Mouse (Mus musculus) liver, embryonic 14.5 days (tissue): ENCODE measurements around the gene Pon3. TPM values are rescaled to one million over a fixed set of nuclear protein-coding genes. Genes with fewer than 3 reads are reported as not detected.

Source experiments
- ATAC-seq: fragments of 200-750 bp; cut with Nextera tagmentation; 2 replicates; pipeline ENCODE4 v1.8.0; 2017; ENCODE audit warnings: moderate number of reproducible peaks, mild to moderate bottlenecking, moderate library complexity; ENCODE audit not compliant: insufficient read depth
- DNase-seq, 3 experiments: peaks; one replicate each; pipeline ENCODE4 v3.0.0-alpha.2; 2012 to 2013; ENCODE audit warnings: low read depth in 3 of 3, low spot score in 3 of 3
- H3K27ac ChIP-seq: fragments of 300-500 bp; sonication (generic); 2 replicates; pipeline ENCODE4 v1.5.1; 2014; ENCODE audit warnings: moderate library complexity, mild to moderate bottlenecking, control low read depth, inconsistent platforms
- H3K27me3 ChIP-seq: fragments of 300-500 bp; sonication (generic); 2 replicates; pipeline ENCODE4 v1.6.1; 2014; ENCODE audit warnings: mild to moderate bottlenecking, low read length, moderate library complexity; ENCODE audit not compliant: control insufficient read depth, insufficient read depth
- H3K36me3 ChIP-seq: fragments of 300-500 bp; sonication (generic); replicated peaks from 2 replicates; pipeline ENCODE4 v1.6.1; 2014; ENCODE audit warnings: low read depth; ENCODE audit not compliant: control insufficient read depth, insufficient read depth
- H3K4me1 ChIP-seq, 2 experiments: fragments of 200-500 bp in 1 of 2; fragments of 300-500 bp in 1 of 2; sonication (generic) in 1 of 2; replicated peaks; 2 replicates each; pipeline ENCODE4 v1.6.1; 2012 to 2014; ENCODE audit warnings: antibody characterized with exemption in 1 of 2, inconsistent platforms in 1 of 2, low read length in 1 of 2; ENCODE audit not compliant: control insufficient read depth in 2 of 2, insufficient read depth in 2 of 2
- H3K4me2 ChIP-seq: fragments of 300-500 bp; sonication (generic); 2 replicates; pipeline ENCODE4 v1.6.1; 2014; ENCODE audit warnings: low read depth, mild to moderate bottlenecking, control low read depth, moderate library complexity
- H3K4me3 ChIP-seq, 2 experiments: fragments of 200-500 bp in 1 of 2; fragments of 300-500 bp in 1 of 2; sonication (generic) in 1 of 2; 2 replicates each; pipeline ENCODE4 v1.5.1; 2012 to 2014; ENCODE audit warnings: low read depth in 2 of 2, low read length in 2 of 2, mild to moderate bottlenecking in 2 of 2, control low read depth in 1 of 2, inconsistent platforms in 1 of 2, moderate library complexity in 1 of 2; ENCODE audit not compliant: insufficient read depth in 1 of 2
- H3K9ac ChIP-seq: fragments of 300-500 bp; sonication (generic); replicated peaks from 2 replicates; pipeline ENCODE4 v1.6.1; 2014; ENCODE audit warnings: mild to moderate bottlenecking, control low read depth, moderate library complexity
- H3K9me3 ChIP-seq: fragments of 300-500 bp; sonication (generic); 2 replicates; pipeline ENCODE4 v1.6.1; 2016; ENCODE audit warnings: low read length, mixed read lengths; ENCODE audit not compliant: control insufficient read depth
- CTCF ChIP-seq: IDR thresholded peaks from 2 replicates; pipeline ENCODE4 v1.5.1; 2016; ENCODE audit warnings: antibody characterized with exemption, low read depth, control low read depth
- EP300 ChIP-seq: IDR thresholded peaks from 2 replicates; pipeline ENCODE4 v1.6.1; 2016; ENCODE audit warnings: antibody characterized with exemption, low read depth
- WGBS: fragments of 180-500 bp; shearing (Covaris S2); extraction: QIAGEN DNeasy Blood & Tissue Kit; methylation state at CpG from one replicate; pipeline ENCODE4 v1.1.7; 2014; ENCODE audit not compliant: insufficient replicate concordance; 5-methylcytosine and 5-hydroxymethylcytosine counted together
- polyA plus RNA-seq, 2 experiments: library from polyadenylated mRNA; depleted of rRNA in 1 of 2; stranded (reverse) in 1 of 2; unstranded in 1 of 2; fragments of >200 nt; fragmentation: Nextera tagmentation in 1 of 2; extraction: Ambion mirVana in 1 of 2; gene quantifications; 2 replicates each; pipeline versions ENCODE4 v1.2.1 to v1.2.3; 2012 to 2014

Gene Pon3
- polyA plus RNA-seq, 2 experiments = 8.5 to 17.5 TPM

- Histone ChIP-seq H3K4me1 (peaks cover 13 to 17% of the 10 kb centered on the region in 2 experiments), H3K27me3 (no peaks in the 10 kb centered on the region), H3K36me3 (no peaks in the 10 kb centered on the region), H3K27ac (no peak overlapping the region), H3K4me2 (peak overlapping the region; percentile 68), H3K4me3 (peak overlapping the region in 1 of 2 experiments; percentile 69; a peak in 2 of 4 replicates), H3K9me3 (no peaks in the 10 kb centered on the region), H3K9ac (peak overlapping the region; percentile 67)
- 74% methylated on average over 2 of the region's 2 CpGs for WGBS
- no peak for ATAC-seq
- TF ChIP-seq CTCF (no peak), EP300 (no peak)
- DNase-seq = no peak
Observed at GRCm38 (mm10) chr6:5254869-5255268, 1.2 kb downstream of the Pon3 start.

DNA sequence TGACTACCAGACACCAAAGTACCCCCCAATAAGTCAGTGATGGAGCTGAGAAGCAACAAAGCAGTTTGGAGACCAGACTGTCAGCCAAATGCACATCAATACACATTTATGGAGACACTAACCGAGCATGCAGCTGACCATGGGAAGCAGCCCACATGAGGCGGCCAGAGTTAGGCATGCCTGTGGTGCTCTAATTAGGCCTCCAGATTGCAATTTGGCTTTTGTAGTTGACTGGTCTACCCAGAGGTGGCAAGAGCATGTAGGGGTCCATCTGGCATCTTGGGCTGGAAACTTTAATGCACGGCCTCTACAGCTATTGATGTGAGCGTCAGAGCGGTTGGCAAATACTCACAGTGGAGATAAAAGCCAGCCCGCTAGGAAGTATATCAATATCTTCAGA, 10.2 kb downstream of the Pon3 start:
- no peak overlapping the region for H3K4me3 ChIP-seq
- no peaks in the 10 kb centered on the region for H3K9me3 ChIP-seq
- no peaks in the 10 kb centered on the region for H3K27me3 ChIP-seq
- no peaks in the 10 kb centered on the region for H3K36me3 ChIP-seq
- no peak overlapping the region for H3K9ac ChIP-seq
- ATAC-seq (no peak), DNase-seq (no peak)
- 81% methylated on average over 6 of the region's 6 CpGs for WGBS
- TF ChIP-seq CTCF (no peak), EP300 (no peak)
- H3K27ac ChIP-seq = no peak overlapping the region
- no peak overlapping the region for H3K4me2 ChIP-seq
- H3K4me1 ChIP-seq = no peaks in the 10 kb centered on the region

GRCm38 (mm10) chr6:5238799-5239198, 17.3 kb downstream of the Pon3 start:
- ATAC-seq = no peak
- DNase-seq = no peak
- TF ChIP-seq EP300 (no peak), CTCF (no peak)
- Histone ChIP-seq H3K9ac (no peak overlapping the region), H3K4me2 (no peak overlapping the region), H3K27ac (no peak overlapping the region), H3K36me3 (peaks cover 2% of the 10 kb centered on the region; the same call in 1 of the 2 replicates), H3K4me1 (peaks cover 12 to 15% of the 10 kb centered on the region in 2 experiments), H3K27me3 (no peaks in the 10 kb centered on the region), H3K9me3 (no peaks in the 10 kb centered on the region), H3K4me3 (no peak overlapping the region)
- WGBS = 82% methylated on average over 3 of the region's 3 CpGs

GRCm38 (mm10) chr6:5237510-5237909, 18.6 kb downstream of the Pon3 start:
- Histone ChIP-seq H3K36me3 (peaks cover 2% of the 10 kb centered on the region; the same call in 1 of the 2 replicates), H3K27me3 (no peaks in the 10 kb centered on the region), H3K9ac (no peak overlapping the region), H3K4me1 (peaks cover 12 to 15% of the 10 kb centered on the region in 2 experiments), H3K4me3 (no peak overlapping the region), H3K27ac (no peak overlapping the region; the same call in 1 of the 2 replicates), H3K4me2 (no peak overlapping the region), H3K9me3 (no peaks in the 10 kb centered on the region)
- ATAC-seq (no peak), DNase-seq (no peak)
- TF ChIP-seq EP300 (no peak), CTCF (no peak)
- 78% methylated on average over 4 of the region's 4 CpGs for WGBS

- peak; percentile 50; the same call in 1 of the 2 replicates for ATAC-seq
- Histone ChIP-seq H3K4me2 (no peak overlapping the region; the same call in 1 of the 2 replicates), H3K4me3 (no peak overlapping the region), H3K36me3 (peaks cover 2% of the 10 kb centered on the region; the same call in 1 of the 2 replicates), H3K4me1 (peaks cover 12 to 15% of the 10 kb centered on the region in 2 experiments), H3K9me3 (no peaks in the 10 kb centered on the region), H3K27ac (no peak overlapping the region; the same call in 1 of the 2 replicates), H3K27me3 (no peaks in the 10 kb centered on the region), H3K9ac (no peak overlapping the region; the same call in 1 of the 2 replicates)
- TF ChIP-seq CTCF (no peak), EP300 (no peak)
- no peak for DNase-seq
- WGBS = 56% methylated on average over 8 of the region's 8 CpGs
Observed at GRCm38 (mm10) chr6:5236843-5237371, 19.2 kb downstream of the Pon3 start.
